Mouse (Mus musculus) naive thymus-derived CD4-positive, alpha-beta T cell, adult 2 months (primary cell): ENCODE results near the gene Rexo1.

Experiments used
- DNase-seq: peaks from one replicate; pipeline ENCODE4 v3.0.0-alpha.2; 2011; ENCODE audit warnings: low read depth

Gene Rexo1

DNA sequence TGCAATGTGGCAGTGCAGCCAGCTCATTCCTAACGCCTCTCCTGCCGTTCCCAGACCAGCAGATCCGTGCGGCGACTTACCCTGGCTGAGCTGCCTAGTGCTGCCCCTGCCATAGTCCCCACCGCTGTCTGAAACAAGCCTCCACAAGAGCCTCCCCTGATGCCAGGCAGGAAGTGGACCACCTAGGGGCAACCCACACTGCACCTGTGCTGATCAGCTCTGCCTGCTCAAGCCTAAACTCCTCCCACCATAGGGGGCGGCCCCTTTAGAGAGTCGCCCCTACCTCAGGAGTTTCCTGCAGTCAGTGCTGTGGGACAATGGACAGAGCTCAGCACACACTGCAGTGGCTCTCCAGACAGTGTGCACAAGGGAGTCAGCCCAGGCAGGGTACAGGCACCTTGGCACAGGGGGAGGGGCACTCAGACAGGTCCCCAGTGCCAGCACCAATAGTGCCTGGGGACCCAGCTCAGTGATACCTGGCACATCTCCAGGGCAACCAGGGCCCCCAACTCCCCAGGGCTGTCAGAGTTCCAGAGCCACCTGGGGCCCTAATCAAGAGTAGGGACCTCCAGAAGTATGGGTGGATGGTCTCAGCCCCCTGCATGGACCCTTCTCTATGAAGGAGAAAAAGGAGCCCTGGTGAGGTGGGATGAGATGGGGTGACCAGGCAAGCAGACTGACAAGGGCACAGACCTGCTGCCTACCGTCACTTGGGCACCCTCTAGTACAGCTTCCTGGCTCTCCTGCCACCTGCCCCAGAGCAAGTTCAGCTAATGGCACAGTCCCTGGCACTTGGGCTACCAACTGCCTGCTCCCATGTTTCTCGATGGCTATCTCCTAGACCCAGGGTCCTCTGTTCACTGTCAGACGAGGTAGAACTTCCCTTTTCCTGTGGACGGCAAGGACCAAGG is 23.5 kb upstream of the Rexo1 start:
- DNase-seq = no peak

DNA sequence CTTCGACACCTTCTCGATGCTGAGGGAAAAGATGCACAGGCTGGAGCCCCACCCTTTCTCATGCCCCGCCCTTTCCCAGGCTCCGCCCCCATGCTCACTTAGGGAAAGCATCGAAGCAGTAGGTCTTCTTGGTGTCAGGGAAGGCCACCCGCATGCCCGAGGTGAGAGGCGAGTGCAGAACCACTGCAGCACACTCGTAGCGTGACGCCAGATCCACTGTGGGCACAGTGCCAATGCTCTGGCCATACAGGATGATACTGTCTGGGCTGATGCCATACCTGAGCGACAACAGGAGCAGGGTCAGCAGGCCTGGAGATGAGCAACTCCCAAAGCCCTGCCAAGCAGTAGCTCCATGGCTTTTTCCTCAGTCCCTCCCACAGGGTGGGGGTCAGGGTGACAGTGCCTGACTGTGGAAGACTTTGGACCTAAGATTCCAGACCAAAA is 22.7 kb upstream of the Rexo1 start:
- DNase-seq = no peak

DNA sequence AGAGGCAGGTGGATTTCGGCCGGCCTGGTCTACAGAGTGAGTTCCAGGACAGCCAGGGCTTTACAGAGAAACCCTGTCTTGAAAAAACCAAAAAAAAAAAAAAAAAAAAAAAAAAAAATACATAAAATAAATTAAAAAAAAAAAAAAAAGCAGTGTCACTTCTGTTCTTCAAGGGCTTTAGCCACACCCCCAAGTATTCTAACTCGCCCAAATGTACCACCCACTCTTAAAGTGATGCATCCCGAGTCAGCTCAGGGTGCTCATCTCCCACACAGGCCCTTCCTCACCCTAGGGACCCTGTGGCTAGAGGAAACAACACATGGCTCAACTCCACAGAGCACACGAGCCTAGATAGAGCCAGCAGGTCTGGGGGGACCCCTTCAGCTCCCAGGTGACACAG is 21.7 kb upstream of the Rexo1 start:
- no peak for DNase-seq

DNA sequence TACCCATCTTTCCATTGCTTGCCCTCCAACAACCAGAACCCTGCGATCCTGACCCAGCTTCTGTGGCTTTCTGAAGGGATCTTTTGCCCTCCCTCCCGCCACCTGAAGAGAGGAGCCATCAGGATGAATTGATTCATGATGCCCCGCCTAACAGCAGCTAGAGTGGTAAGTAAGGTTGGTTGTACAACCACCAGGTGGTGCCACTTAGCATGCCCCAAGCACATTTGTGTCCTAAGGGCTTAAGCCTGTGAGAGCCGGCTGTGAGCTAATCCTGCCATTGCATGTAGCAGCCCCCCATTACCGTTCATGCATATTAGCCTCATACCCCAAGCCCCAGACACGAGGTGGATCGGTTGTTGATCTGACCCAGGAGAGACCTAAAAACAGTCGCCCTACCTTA is 17.6 kb upstream of the Rexo1 start:
- DNase-seq = peak; percentile 94

DNA sequence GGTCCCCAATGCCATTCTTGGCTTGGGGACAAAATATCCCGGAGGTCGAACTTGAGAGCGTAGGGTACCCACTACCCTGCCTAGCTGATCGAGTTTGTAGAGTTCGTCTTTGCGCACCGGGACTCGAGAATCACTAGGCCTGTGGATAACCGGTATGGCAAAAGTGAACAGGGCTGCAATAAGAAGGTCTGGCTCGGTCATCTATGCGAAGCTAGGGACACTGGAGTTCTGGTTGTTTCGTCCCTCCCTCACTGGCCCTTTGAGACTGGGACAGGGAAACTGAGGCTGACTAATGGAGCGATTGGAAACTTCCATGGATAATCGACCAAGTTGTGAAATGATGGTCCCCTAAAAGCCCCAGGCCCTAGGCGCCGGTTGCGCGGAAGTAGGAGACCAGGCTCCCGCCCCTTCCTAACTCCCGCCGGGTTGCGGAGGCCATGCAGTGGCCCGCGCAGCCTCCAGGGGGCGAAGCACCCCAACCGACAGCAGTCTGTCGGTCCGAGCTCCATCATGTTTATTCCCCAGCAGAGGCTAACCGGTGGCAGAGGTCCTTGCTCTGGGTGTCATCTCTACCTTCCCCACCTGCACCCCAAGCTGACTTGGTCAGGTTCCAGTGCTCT is 16.9 kb upstream of the Rexo1 start:
- DNase-seq = peak; percentile 95

DNA sequence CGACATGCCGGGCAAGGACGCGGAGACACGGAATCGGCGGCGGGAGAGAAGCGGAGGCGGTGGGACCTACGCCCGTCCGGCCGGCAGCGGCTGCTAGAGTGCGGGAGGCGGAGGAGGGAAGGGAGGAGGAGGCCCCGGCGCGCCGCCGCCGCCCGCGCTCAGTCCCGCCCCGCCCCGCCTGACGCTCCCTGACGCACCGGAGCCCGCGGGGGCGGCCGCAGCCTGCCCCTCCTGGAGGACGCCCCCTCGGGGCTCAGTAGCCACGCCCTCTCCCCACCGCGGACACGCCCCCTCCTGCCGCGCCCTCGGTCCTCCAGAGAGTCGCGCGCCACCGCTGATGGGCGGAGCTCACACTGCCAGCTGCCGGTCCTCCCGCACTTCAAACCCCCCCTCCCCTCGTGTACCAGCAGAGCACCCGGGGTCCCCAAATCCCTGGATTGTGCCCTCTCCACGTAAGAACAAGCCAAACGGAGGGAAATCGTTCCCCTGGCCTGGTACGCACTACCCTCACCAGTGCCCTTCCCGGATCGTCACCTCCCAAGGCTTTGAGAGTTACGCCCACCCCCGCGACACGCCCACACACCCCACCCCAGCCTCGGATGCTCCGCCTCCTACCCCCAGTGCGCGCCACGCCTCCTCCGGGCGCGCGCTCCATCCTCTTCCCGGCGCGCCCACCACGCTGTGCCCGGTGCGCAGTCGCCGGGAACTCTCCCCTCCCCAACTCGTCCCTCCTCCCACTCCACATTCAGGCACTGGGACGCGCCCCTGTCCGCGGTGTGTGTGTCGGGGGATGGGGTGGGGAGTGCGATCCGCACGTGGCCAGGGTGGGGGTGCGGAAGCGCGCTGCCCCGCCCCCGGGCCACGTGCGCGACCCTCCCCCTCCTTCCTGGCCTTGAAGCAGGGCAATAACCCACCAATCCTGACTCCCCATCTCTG is 16.1 kb upstream of the Rexo1 start, which contains the start of gene Klf16:
Gene Klf16, minus strand, starts transcription at position 127 of the 936 bp plus-strand sequence.
- DNase-seq = peak; percentile 99

DNA sequence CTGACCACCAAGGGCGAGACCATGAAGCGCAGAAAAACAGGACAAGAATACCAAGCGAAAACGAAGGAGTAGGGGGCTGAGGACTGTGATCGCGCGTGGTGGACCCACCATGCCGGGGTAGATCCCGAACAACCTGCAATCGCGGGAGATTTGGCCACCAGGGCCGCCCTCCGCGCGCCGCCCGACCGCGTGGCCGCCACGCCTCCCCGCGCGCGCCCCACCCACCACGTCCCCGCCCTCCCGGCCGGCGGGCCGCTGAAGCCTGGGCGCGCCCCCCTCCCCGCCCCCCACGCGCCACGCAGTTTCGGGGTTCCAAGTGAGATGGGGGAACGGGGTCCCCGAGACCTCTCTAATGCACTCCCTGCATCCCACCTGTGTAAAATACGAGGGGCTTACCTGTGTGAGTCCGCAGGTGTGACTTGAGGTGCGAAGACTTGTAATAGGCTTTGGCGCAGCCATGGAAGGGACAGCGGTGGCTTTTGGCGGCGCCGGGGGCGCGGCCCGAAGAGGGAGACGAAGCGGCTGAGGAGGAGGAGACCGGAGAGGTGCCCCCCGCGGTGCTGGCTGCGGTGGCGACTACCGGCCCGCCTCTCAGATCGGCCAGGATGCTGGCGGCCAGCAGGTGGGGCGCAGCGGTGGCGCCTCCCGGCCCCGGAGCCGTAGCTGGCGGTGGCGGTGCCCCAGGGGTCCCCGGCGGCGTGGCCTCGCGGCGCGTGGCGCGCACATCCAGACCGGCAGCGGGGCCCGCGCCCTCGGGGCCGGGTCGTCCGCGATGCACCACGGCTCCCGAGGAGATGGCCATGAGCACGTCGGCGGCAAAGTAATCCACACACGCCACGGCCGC is 15.2 kb upstream of the Rexo1 start:
- peak; percentile 78 for DNase-seq

DNA sequence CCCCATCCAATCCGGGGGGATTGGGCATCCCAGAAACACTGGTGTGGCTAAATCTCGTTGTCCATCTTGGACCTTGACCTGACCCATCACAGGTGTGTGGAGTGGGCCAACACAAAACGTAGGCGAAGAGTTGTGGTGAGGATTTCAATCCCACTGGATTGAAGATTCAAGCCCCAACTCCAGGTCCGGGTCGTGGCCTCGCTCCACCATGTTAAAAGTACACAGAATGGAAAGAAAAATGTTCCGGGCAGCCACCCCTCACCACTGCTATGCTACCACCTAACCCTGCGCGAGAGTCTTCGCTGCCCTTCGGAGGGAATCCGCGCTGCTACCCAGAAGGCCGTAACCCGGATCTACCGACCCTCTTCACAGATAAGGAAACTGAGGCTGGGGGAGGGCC is 14.6 kb upstream of the Rexo1 start:
- DNase-seq = no peak

DNA sequence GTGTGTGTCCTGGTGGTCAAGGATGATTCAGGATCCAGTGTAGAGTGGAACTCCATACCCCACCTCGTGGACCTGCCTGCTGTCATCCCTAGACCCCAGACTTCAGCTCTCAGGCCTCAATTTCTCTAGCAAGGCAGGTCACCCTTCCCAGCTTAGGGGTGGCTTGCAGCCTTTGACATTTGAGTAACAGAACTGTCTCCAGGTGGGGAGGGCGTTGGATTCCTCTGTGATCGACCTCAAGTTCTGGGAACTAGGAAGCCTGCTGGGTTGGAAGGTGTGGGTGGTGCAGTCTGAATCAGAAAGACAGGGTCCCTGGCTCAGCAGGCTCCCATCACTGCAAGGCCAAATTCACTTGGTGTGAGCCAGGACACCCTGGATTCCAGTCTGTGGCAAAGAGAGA is 13.5 kb upstream of the Rexo1 start:
- no peak for DNase-seq

DNA sequence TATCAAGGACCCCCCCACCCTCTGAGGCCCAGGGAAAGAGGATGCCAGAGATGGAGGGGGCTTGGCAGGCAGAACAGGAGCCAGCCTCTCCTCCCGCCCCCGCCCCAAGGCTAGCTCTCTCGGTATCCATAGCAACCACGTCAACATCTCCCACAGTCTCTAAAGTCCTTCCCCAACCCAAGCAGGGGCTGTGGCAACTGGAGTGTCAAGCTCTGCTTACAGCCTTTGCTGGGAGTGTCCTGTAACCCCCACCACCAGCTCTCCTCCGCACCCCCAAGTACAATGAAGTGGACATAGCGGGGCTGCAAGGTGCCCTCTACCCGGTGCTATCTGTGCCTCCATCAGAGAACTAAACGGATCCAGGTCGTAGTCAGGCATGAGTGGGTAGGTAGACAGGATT is 12.6 kb upstream of the Rexo1 start:
- DNase-seq = no peak

DNA sequence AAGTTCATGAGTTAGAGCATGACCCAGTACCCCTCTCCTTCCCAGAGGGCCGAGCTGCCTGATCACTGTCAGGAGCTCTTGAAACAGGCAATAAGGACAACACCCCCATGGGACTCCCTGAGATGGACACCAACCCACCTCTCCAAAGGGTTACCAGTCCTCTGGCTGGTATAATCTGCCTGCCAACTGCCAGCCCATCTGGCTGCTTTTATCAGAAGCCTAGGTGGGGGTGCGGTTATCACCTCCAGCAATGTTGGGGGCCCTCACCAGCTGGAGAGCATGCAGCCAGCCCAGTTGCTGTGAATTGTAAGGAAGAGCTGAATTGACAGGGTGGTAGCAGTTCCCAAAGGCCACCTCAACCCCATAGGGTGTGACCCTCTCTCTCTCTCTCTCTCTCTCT is 11.1 kb upstream of the Rexo1 start:
- no peak for DNase-seq

DNA sequence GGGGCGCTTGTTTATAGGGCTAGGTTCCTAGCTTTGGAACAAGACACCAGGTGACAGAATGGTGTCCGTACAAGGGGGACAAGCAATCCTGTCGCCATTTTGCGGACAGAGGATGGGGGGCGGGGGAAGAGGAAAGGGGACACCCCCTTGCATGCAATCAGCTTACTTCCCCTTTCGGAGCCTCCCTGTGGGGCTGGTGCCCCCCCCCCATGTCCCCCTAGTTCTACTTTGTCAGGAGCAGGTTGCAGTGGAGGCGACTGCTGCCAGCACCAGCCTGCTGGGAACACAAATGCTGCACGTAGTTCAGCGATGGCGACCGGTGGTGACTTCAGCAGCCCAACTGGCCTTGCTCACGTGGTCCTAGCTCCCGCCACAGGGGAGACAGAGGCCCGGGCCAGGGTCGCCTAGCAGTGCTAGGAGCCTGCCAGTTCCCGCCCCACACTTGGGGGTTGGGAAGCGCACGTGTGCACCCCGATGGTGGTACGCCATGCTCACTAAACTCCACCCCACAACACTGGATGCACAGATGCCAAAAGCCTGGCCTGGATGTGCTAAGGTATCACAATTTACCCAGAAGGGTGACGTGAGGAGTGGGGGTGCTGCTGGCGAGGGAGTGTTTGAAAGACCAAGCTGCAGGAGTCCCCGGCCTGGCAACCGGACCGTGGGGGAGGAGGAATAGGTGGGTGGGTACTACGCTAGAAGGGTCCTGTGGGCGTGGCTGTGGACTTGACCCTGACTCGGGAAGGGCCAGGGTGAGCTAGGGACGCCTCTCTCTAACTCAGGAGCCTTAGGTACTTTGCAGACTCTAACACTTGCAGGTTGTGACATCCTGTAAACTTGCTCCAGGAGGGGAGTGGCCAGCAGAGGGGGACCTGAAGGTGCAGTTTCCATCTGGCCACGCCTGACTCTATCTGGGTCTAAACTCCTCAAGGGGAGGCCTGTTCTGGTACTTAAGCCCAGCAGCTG is 9.8 kb upstream of the Rexo1 start:
- DNase-seq = no peak

DNA sequence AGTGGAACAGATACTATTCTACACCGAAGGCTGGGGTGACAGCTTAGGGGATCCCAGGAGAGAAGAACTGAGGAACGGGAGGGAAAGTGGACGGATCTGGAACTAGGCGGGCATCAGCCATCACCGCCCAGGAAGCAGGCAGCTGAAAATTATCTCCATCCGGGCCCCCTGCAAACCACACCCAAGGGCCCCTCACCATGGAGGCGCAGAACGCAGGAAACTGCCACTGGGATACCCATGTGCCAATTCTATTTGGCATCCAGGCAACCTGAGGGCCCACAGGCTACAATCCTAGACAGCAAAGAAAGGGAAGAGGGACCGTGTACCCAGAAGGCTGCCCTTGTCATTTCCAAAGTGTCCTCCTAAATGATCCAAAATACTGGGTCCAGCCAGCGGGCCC is 9.1 kb upstream of the Rexo1 start:
- DNase-seq = no peak

DNA sequence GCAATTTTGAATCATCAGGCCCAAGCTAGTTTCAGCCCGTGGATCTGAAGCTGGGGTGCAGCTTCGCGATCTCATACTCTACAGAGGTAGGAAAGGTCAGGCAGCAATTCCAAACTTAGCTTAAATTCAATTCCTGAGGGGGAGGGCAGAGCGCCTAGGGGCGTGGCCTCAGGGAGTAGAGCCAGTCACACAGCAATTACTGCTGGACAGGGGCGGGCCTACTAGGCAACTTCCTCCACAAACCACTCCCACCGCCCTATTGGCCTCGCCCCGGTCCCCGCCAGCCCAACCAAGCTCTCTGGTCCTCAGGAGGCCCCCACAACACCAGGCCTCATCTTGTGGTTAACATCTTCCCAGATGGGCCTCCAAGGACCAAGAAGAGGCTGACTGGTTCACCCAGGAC is 8.3 kb upstream of the Rexo1 start:
- DNase-seq = no peak

DNA sequence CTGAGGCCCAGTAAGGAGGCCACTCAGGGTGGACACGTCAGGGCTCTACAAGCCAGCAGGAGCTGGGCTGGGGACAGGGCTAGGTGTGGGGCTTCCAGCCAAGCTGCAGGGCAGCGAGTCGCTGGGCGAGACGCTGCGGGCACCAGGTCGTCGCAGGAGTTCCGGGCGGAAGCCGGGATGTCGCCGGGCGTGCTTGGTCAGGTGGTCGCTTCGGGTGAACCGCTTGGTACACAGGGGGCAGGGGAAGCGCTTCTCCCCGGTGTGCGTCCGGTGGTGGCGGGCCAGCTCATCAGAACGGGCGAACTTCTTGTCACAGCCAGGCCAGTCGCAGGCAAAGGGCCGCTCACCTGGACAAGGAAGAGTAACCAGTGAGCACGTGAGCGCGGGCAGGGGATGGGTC is 7.5 kb upstream of the Rexo1 start:
- DNase-seq = no peak

DNA sequence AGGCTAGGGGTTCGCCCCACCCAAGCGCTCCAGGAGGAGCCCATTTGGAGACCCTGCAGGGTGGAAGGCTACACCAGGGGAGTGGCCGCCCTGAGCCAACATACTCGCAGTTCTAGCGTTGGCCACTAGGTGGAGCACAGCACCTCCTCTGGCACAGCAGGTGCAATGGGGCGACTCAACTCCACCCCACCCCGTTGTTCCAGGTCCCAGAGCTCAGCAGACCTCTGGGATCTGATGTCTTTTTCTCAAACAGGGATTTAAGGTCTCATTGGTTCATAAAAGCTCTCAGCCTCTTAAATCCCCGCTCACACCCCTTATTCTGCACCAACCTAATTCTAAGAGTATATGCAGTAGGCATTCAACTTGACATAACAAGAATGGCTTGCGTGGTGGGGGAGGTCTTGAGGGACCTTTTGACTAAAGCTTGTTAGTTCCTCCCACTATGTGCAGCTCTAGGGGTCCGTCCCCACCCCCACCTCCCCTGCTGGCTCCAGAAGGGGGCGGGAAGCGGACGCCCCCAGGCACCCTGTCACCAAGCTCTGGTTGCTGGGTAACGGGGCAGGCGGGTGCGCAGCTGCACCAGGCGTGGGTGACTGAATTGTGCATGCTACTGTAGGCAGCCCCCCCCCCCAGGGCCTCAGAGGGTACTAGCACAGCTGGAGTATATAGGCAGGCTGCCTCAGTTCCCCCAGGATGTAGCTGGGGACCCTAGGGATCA is 5.2 kb upstream of the Rexo1 start:
- DNase-seq = peak; percentile 93

DNA sequence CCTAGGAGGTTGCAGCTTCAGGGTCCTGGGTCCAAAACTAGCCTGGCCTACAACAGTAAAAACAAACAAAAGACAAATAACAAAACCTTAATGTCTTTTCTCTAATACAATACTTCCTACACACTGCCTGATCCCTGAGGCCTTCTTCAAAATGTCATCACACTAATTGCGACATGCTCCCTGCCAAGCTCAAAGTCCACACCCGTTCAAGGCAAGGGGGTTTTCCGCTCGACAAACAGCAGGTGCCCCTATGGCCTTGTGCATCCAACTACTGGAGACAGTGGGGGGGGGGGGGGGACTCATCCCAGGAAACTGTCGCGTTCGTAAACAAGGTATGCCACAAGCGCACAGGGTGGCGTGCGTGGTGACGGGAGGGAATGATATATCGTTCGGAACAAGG is 739 bp downstream of the Rexo1 start:
- no peak for DNase-seq

DNA sequence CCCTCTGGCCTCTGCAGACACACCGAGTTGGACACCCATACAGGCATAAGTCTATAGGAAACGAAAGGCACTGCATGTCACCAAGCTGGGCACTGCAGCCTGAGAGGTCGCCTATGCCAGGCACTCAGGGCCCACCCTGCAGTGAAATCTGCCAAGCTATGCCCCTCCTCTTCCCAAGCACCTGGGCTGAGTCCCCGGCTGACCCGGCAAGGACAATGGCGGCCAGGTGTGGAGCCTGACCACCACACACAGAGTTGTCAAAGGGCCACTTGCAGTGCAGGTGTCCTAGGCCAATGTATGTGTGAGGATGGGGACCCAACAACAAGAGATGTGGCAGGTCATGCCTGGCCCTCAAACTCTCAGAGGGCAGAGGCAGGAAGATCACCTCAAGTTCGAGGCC is 1.9 kb downstream of the Rexo1 start:
- no peak for DNase-seq

DNA sequence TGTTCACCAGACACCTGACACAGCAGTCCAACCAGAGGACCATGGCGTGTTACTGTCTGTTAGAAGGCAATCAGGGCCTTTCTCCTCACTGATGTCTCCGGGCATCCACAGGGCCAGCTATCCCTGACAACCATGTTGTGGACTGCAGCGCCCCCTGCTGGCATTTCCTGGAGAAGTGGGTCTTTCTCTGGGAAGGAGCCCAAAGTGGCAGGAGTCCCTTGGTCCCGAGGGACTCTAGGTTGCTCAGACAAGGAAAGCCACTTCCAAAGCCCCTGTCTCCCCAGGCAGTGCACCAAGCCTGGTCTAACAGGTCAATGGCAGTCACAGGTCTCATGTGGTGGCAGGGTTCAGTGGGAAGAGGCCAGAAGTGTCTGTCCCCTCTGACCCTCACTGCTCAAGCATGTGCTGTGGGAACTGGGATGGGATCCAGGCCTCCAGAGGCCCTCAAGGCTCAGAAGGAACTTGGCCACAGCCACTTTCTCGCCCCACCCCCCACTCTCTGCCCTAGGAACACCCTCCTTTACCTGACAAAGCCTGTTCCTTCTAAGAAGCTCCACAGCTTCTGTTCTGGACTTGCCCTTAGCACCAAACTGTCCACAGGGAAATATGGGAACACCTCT is 3.9 kb downstream of the Rexo1 start:
- DNase-seq = peak; percentile 74
